Mouse (Mus musculus) cortical plate, adult 2 months (tissue): ENCODE results near the gene Dnajc5.

Experiments used
- CTCF ChIP-seq: fragments of 200-500 bp; IDR thresholded peaks from 2 replicates; pipeline ENCODE4 v1.5.1; 2011; ENCODE audit warnings: mild to moderate bottlenecking, control low read depth, low read length; ENCODE audit not compliant: insufficient read depth; ENCODE audit errors: extremely low read depth
- POLR2A ChIP-seq: fragments of 200-500 bp; IDR thresholded peaks from 2 replicates; pipeline ENCODE4 v1.6.1; 2011; ENCODE audit warnings: mild to moderate bottlenecking, low read length, control low read depth; ENCODE audit not compliant: insufficient read depth; ENCODE audit errors: extremely low read depth

GRCm38 (mm10) chr2:181597378-181598061 is 77.2 kb downstream of the Dnajc5 start:
- TF ChIP-seq CTCF (no peak), POLR2A (no peak)
